Mouse (Mus musculus) liver, embryonic 14.5 days (tissue): ENCODE measurements around the gene Nacc2. TPM values are rescaled to one million over a fixed set of nuclear protein-coding genes. Genes with fewer than 3 reads are reported as not detected.
A peak's percentile ranks its signal among the peaks of the same experiment; 100 is the strongest.

Source experiments
- ATAC-seq: fragments of 200-750 bp; cut with Nextera tagmentation; 2 replicates; pipeline ENCODE4 v1.8.0; 2017; ENCODE audit warnings: moderate number of reproducible peaks, mild to moderate bottlenecking, moderate library complexity; ENCODE audit not compliant: insufficient read depth
- DNase-seq, 3 experiments: peaks; one replicate each; pipeline ENCODE4 v3.0.0-alpha.2; 2012 to 2013; ENCODE audit warnings: low read depth in 3 of 3, low spot score in 3 of 3
- H3K27ac ChIP-seq: fragments of 300-500 bp; sonication (generic); 2 replicates; pipeline ENCODE4 v1.5.1; 2014; ENCODE audit warnings: moderate library complexity, mild to moderate bottlenecking, control low read depth, inconsistent platforms
- H3K27me3 ChIP-seq: fragments of 300-500 bp; sonication (generic); 2 replicates; pipeline ENCODE4 v1.6.1; 2014; ENCODE audit warnings: mild to moderate bottlenecking, low read length, moderate library complexity; ENCODE audit not compliant: control insufficient read depth, insufficient read depth
- H3K36me3 ChIP-seq: fragments of 300-500 bp; sonication (generic); replicated peaks from 2 replicates; pipeline ENCODE4 v1.6.1; 2014; ENCODE audit warnings: low read depth; ENCODE audit not compliant: control insufficient read depth, insufficient read depth
- H3K4me1 ChIP-seq, 2 experiments: fragments of 200-500 bp in 1 of 2; fragments of 300-500 bp in 1 of 2; sonication (generic) in 1 of 2; replicated peaks; 2 replicates each; pipeline ENCODE4 v1.6.1; 2012 to 2014; ENCODE audit warnings: antibody characterized with exemption in 1 of 2, inconsistent platforms in 1 of 2, low read length in 1 of 2; ENCODE audit not compliant: control insufficient read depth in 2 of 2, insufficient read depth in 2 of 2
- H3K4me2 ChIP-seq: fragments of 300-500 bp; sonication (generic); 2 replicates; pipeline ENCODE4 v1.6.1; 2014; ENCODE audit warnings: low read depth, mild to moderate bottlenecking, control low read depth, moderate library complexity
- H3K4me3 ChIP-seq, 2 experiments: fragments of 200-500 bp in 1 of 2; fragments of 300-500 bp in 1 of 2; sonication (generic) in 1 of 2; 2 replicates each; pipeline ENCODE4 v1.5.1; 2012 to 2014; ENCODE audit warnings: low read depth in 2 of 2, low read length in 2 of 2, mild to moderate bottlenecking in 2 of 2, control low read depth in 1 of 2, inconsistent platforms in 1 of 2, moderate library complexity in 1 of 2; ENCODE audit not compliant: insufficient read depth in 1 of 2
- H3K9ac ChIP-seq: fragments of 300-500 bp; sonication (generic); replicated peaks from 2 replicates; pipeline ENCODE4 v1.6.1; 2014; ENCODE audit warnings: mild to moderate bottlenecking, control low read depth, moderate library complexity
- H3K9me3 ChIP-seq: fragments of 300-500 bp; sonication (generic); 2 replicates; pipeline ENCODE4 v1.6.1; 2016; ENCODE audit warnings: low read length, mixed read lengths; ENCODE audit not compliant: control insufficient read depth
- CTCF ChIP-seq: IDR thresholded peaks from 2 replicates; pipeline ENCODE4 v1.5.1; 2016; ENCODE audit warnings: antibody characterized with exemption, low read depth, control low read depth
- EP300 ChIP-seq: IDR thresholded peaks from 2 replicates; pipeline ENCODE4 v1.6.1; 2016; ENCODE audit warnings: antibody characterized with exemption, low read depth
- WGBS: fragments of 180-500 bp; shearing (Covaris S2); extraction: QIAGEN DNeasy Blood & Tissue Kit; methylation state at CpG from one replicate; pipeline ENCODE4 v1.1.7; 2014; ENCODE audit not compliant: insufficient replicate concordance; 5-methylcytosine and 5-hydroxymethylcytosine counted together
- polyA plus RNA-seq, 2 experiments: library from polyadenylated mRNA; depleted of rRNA in 1 of 2; stranded (reverse) in 1 of 2; unstranded in 1 of 2; fragments of >200 nt; fragmentation: Nextera tagmentation in 1 of 2; extraction: Ambion mirVana in 1 of 2; gene quantifications; 2 replicates each; pipeline versions ENCODE4 v1.2.1 to v1.2.3; 2012 to 2014

Nacc2 gene
- polyA plus RNA-seq, 2 experiments: 1.4 to 2.4 TPM

GRCm38 (mm10) chr2:26121541-26122083 is 1.4 kb downstream of the Nacc2 start:
- DNase-seq: no peak
- no peaks in the 10 kb centered on the region for H3K36me3 ChIP-seq
- no peaks in the 10 kb centered on the region for H3K9me3 ChIP-seq
- H3K27ac ChIP-seq: no peak overlapping the region
- WGBS: 22% methylated on average over 17 of the region's 17 CpGs
- no peak for TF ChIP-seq EP300
- TF ChIP-seq CTCF: no peak
- H3K9ac ChIP-seq: no peak overlapping the region
- peak overlapping the region; percentile 73 for H3K4me2 ChIP-seq
- H3K4me1 ChIP-seq: peaks cover 5 to 14% of the 10 kb centered on the region in 2 experiments; a peak in 3 of 4 replicates
- H3K4me3 ChIP-seq: peak overlapping the region; percentile 62 to 63; a peak in 2 of 4 replicates
- peaks cover 31% of the 10 kb centered on the region for H3K27me3 ChIP-seq
- no peak for ATAC-seq

- Histone ChIP-seq H3K4me3 (no peak overlapping the region), H3K27ac (no peak overlapping the region), H3K9me3 (no peaks in the 10 kb centered on the region), H3K36me3 (no peaks in the 10 kb centered on the region), H3K4me2 (no peak overlapping the region), H3K27me3 (peaks cover 31% of the 10 kb centered on the region), H3K4me1 (peaks cover 7 to 16% of the 10 kb centered on the region in 2 experiments; a peak in 3 of 4 replicates), H3K9ac (no peak overlapping the region)
- no peak for TF ChIP-seq CTCF
- no peak for TF ChIP-seq EP300
- ATAC-seq (no peak), DNase-seq (no peak)
- WGBS: 44% methylated on average over 2 of the region's 2 CpGs
These were observed 3.4 kb downstream of the Nacc2 start for GRCm38 (mm10) chr2:26119626-26120025.

DNA sequence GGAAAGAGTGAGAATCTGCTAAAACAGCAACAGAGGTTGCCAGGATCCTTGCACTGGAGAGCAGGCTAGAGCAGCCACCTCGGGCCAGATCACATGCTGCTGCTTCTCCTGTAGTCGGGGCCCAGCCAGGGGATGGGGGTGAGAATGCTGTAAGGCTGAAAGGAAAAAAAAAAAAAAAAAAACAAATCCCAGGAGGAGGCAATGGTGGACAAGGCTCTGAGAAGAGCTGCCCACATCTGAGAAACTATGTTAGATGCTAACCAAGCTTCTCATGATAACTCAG is 3.8 kb downstream of the Nacc2 start:
- H3K36me3 ChIP-seq: no peaks in the 10 kb centered on the region
- TF ChIP-seq EP300 (no peak), CTCF (no peak)
- no peak overlapping the region for H3K4me2 ChIP-seq
- no peak overlapping the region for H3K9ac ChIP-seq
- peaks cover 7 to 16% of the 10 kb centered on the region in 2 experiments; a peak in 3 of 4 replicates for H3K4me1 ChIP-seq
- DNase-seq (no peak), ATAC-seq (no peak)
- WGBS: 40% methylated on average over 2 of the region's 2 CpGs
- peaks cover 31% of the 10 kb centered on the region for H3K27me3 ChIP-seq
- no peak overlapping the region for H3K27ac ChIP-seq
- no peak overlapping the region for H3K4me3 ChIP-seq
- no peaks in the 10 kb centered on the region for H3K9me3 ChIP-seq

- H3K4me3 ChIP-seq: no peak overlapping the region
- ATAC-seq (no peak), DNase-seq (no peak)
- no peak overlapping the region for H3K9ac ChIP-seq
- no peak overlapping the region for H3K27ac ChIP-seq
- peaks cover 31% of the 10 kb centered on the region for H3K27me3 ChIP-seq
- no peak overlapping the region for H3K4me2 ChIP-seq
- 54% methylated on average over 4 of the region's 4 CpGs for WGBS
- H3K9me3 ChIP-seq: no peaks in the 10 kb centered on the region
- TF ChIP-seq EP300 (no peak), CTCF (no peak)
- H3K4me1 ChIP-seq: peaks cover 7 to 16% of the 10 kb centered on the region in 2 experiments; a peak in 3 of 4 replicates
- H3K36me3 ChIP-seq: no peaks in the 10 kb centered on the region
These were observed 4.3 kb downstream of the Nacc2 start for GRCm38 (mm10) chr2:26118584-26119309.

DNA sequence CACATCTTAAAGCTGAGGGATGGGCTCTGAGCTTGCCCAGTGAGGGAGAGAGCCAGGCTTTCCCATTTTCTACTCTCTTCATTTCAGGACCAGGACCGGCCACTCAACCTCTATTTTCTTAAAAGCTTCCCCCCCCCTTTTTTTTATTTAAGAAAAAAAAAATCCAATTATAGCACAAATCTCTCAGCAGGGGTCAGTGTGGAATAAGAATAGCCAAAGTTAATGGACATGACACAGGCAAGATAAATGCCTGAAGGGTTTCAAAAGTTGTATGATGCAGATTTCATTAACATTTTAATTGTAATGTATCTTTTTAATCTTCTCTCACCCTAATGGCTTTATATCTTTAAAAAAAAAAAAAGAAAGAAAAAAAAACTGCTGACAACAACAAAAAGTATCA is 5.4 kb downstream of the Nacc2 start:
- no peaks in the 10 kb centered on the region for H3K9me3 ChIP-seq
- no peak overlapping the region for H3K4me2 ChIP-seq
- 71% methylated on average over 1 of the region's 1 CpGs for WGBS
- ATAC-seq: no peak
- H3K4me3 ChIP-seq: no peak overlapping the region
- no peak for DNase-seq
- no peaks in the 10 kb centered on the region for H3K36me3 ChIP-seq
- TF ChIP-seq EP300: no peak
- no peak for TF ChIP-seq CTCF
- H3K27ac ChIP-seq: no peak overlapping the region
- peaks cover 7 to 12% of the 10 kb centered on the region in 2 experiments; a peak in 2 of 4 replicates for H3K4me1 ChIP-seq
- H3K9ac ChIP-seq: no peak overlapping the region
- H3K27me3 ChIP-seq: peaks cover 23% of the 10 kb centered on the region
